9 mouse cellular contexts compared by ENCODE assay signal in the genomic region with DNA sequence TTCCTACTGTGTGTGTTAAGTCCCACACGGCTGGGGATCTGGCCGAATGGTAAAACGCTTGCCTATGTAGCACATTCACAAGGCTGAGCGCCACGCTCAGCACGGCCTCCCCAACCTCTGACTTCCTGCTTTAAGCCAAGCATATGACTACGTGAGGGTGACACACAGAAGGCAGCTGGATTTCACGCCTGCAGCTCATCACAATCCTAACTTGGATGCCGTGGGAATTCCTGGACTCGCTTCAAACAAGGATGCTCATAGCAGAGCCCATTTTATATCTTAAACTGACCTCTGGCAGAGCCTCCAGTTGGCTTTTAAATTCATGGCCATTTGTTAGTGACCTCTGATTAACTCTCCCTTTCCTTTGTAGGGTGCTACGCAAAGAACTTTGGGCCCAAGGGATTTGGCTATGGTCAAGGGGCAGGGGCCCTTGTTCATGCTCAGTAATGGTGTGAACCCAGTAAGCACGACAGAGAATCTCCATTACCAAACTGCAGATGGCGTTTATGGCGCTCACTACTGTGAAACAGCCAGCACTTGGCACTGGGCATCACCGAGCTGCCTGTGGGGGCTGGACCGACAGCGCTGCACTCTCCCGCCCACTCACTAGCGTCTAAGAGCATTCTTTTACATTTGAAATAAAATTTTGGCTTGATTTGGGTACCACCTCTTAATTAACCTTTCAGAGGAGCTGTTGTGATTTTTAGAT. TPM values are rescaled to one million over a fixed set of nuclear protein-coding genes. Genes with fewer than 3 reads are reported as not detected.
DNase-seq lines count a peak whose midpoint lies in the region; ATAC-seq and TF ChIP-seq lines count a peak whose summit lies in the region.
"Had no signal": no experiment of that assay in that cellular context is flagged by ENCODE, and none has a peak within 500 bp of the region (broad histone marks: within the 10 kb centered on the region; RNA-seq: fewer than 3 reads in every experiment).

No protein-coding gene starts in this region.

- H3K27me3 ChIP-seq in heart, embryonic 15.5 days: no peaks in the 10 kb centered on the region
- no peaks in the 10 kb centered on the region for H3K27me3 ChIP-seq in forebrain, postnatal 0 days (ENCODE audit: insufficient read depth, low read length)
- H3K27me3 ChIP-seq: liver, embryonic 13.5 days had no signal

- no peak for ATAC-seq in heart, embryonic 15.5 days (replicated peaks; ENCODE audit: insufficient number of reproducible peaks, insufficient read depth, low FRiP score, low read depth)
- peak; percentile 32; the same call in 1 of the 2 replicates for ATAC-seq in forebrain, postnatal 0 days

- H3K4me3 ChIP-seq in heart, embryonic 15.5 days: no peak overlapping the region
- no peak overlapping the region for H3K4me3 ChIP-seq in forebrain, postnatal 0 days (ENCODE audit: low read depth, low read length)
- H3K4me3 ChIP-seq: liver, embryonic 13.5 days had no signal

- 0 out of 2 replicates have a peak, but pooled peaks have one; percentile 13 for TF ChIP-seq CTCF in forebrain, postnatal 0 days (IDR thresholded peaks at IDR 0.05; ENCODE audit: low read depth)

- intact Hi-C loops in left cerebral cortex, postnatal 25 days (cut with DNase I): no loop called here

- H3K9ac ChIP-seq in heart, embryonic 15.5 days: no peak overlapping the region
- no peak overlapping the region for H3K9ac ChIP-seq in forebrain, postnatal 0 days
- H3K9ac ChIP-seq: liver, embryonic 13.5 days had no signal

- 77% methylated on average over 19 of the region's 19 CpGs for WGBS in heart, embryonic 15.5 days
- 65% methylated on average over 19 of the region's 19 CpGs for WGBS in forebrain, postnatal 0 days

- H3K36me3 ChIP-seq in heart, embryonic 15.5 days: peaks cover 45% of the 10 kb centered on the region
- peaks cover 11% of the 10 kb centered on the region; the same call in 1 of the 2 replicates for H3K36me3 ChIP-seq in forebrain, postnatal 0 days (ENCODE audit: insufficient read depth)

- no peak for DNase-seq in heart, postnatal 4 days
- DNase-seq in cerebellum, adult 11-12 months: peak; percentile 77
- peak; percentile 58 for DNase-seq in forebrain, postnatal 0 days
- peak; percentile 58 to 82 for DNase-seq in left cerebral cortex, postnatal 25 days (ENCODE audit: low spot score in 2 of 2)
- DNase-seq in testis, postnatal 14 days (ENCODE audit: low spot score): no peak
- DNase-seq in adrenal gland, postnatal 36 days: no peak
- no peak for DNase-seq in thymus, postnatal 4 days
- DNase-seq: liver, embryonic 13.5 days had no signal

- 0 out of 2 replicates have a peak overlapping the region, but pooled peaks have one; percentile 3 for H3K27ac ChIP-seq in heart, embryonic 15.5 days
- H3K27ac ChIP-seq in forebrain, postnatal 0 days (ENCODE audit: low read depth, low read length): peak overlapping the region; percentile 57
- H3K27ac ChIP-seq: liver, embryonic 13.5 days had no signal

- no peaks in the 10 kb centered on the region for H3K9me3 ChIP-seq in heart, embryonic 15.5 days (replicated peaks)
- no peaks in the 10 kb centered on the region for H3K9me3 ChIP-seq in forebrain, postnatal 0 days (ENCODE audit: low read length)
- H3K9me3 ChIP-seq: liver, embryonic 13.5 days had no signal

- H3K4me2 ChIP-seq in heart, embryonic 15.5 days: no peak overlapping the region
- H3K4me2 ChIP-seq in forebrain, postnatal 0 days (ENCODE audit: low read depth): no peak overlapping the region
- H3K4me2 ChIP-seq: liver, embryonic 13.5 days had no signal

- H3K4me1 ChIP-seq in heart, embryonic 15.5 days (replicated peaks): peaks cover 12% of the 10 kb centered on the region
- 0 out of 2 replicates have a peak, but pooled peaks cover 6% of the 10 kb centered on the region for H3K4me1 ChIP-seq in forebrain, postnatal 0 days (ENCODE audit: insufficient read depth)

RNA-seq across cellular contexts. Expression of gene Csrp2, which starts 19.4 kb away (rescaled TPM):
- polyA plus RNA-seq in heart, embryonic 15.5 days (2015; fragmentation: Nextera tagmentation; extraction: Ambion mirVana): 386 and 434 TPM in 2 replicates
- 100 to 1,000 TPM; 267 to 274 TPM for total RNA-seq in heart, postnatal 4 days (2021)
- total RNA-seq in forebrain, postnatal 0 days (2014; rRNA removed): 147 and 199 TPM in 2 replicates
- polyA plus RNA-seq in forebrain, postnatal 0 days (2015; fragmentation: Nextera tagmentation; extraction: Ambion mirVana): 128 and 164 TPM in 2 replicates
- total RNA-seq in left cerebral cortex, postnatal 25 days (2021): 10 to 100 TPM; 11.0 to 12.7 TPM
- 100 to 1,000 TPM; 188 to 212 TPM for total RNA-seq in adrenal gland, postnatal 36 days (2021)

Comparison
In these comparisons a context has a peak if more than half of its experiments do, and no peak if none do; other contexts are left out.
1. DNase-seq: peak in cerebellum, adult 11-12 months (single experiment), forebrain, postnatal 0 days (single experiment) and left cerebral cortex, postnatal 25 days (2 of 2); none in heart, postnatal 4 days (single experiment), testis, postnatal 14 days (single experiment), adrenal gland, postnatal 36 days (0 of 2) and thymus, postnatal 4 days (single experiment).
2. RNA of gene Csrp2, which starts 19.4 kb away (total RNA-seq): 267 to 274 TPM in heart, postnatal 4 days, 188 to 212 TPM in adrenal gland, postnatal 36 days and 147 to 199 TPM in forebrain, postnatal 0 days; 11.0 to 12.7 TPM in left cerebral cortex, postnatal 25 days; every median in the first group is over 10 times any median in the second.